Mouse (Mus musculus): ENCODE data around the gene Wipi2.

Wipi2 gene

GRCm38 (mm10) chr5:142692971-142693737, 65.7 kb downstream of the Wipi2 start:
- no peak for DNase-seq (ENCODE audit: low spot score)

- no peak for DNase-seq (ENCODE audit: low spot score)
These were observed 66.4 kb downstream of the Wipi2 start for GRCm38 (mm10) chr5:142693738-142694430.

- DNase-seq (ENCODE audit: low spot score) = peak; percentile 35
These were observed 67.3 kb downstream of the Wipi2 start for GRCm38 (mm10) chr5:142694627-142695340.

DNA sequence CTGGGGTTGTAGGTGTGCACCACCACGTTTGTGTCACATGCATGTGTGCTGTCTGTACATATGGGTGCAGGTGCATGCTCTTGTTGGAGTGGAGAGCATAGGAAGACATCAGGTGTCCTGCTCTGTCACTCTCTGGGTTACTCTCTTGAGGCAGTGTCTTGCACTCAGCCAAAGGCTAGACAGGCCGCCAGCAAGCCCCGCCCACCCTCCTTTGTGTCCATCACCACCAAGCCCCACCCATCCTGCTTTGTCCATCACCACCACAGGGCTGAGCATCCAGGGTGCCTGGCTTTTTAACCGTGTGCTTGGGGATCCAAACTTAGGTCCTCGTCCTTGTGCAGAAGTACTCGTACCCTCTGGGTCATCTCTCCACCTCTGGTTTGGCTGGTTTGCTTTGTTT, 68.8 kb downstream of the Wipi2 start:
- DNase-seq (ENCODE audit: low spot score) = no peak

GRCm38 (mm10) chr5:142696865-142697264, 69.4 kb downstream of the Wipi2 start:
- no peak for DNase-seq (ENCODE audit: low spot score)

DNA sequence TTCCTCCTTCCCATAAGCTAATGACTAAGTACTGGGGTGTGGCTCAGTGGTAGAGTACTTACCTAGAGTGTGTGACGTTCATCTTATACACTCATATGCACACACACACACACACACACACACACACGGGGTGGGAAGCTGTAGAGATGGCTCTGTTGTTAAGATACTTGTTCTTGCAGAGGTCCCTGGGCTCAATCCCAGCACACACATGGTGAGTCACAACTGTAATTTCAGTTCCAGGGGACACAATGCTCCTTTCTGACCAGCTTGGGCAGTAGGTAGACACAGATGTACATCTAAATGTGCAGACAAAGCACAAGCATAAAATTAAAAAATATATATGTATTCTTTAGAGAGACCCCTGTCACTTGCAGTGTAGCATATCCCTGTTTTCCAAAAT, 70.2 kb downstream of the Wipi2 start:
- DNase-seq (ENCODE audit: low spot score) = no peak

DNA sequence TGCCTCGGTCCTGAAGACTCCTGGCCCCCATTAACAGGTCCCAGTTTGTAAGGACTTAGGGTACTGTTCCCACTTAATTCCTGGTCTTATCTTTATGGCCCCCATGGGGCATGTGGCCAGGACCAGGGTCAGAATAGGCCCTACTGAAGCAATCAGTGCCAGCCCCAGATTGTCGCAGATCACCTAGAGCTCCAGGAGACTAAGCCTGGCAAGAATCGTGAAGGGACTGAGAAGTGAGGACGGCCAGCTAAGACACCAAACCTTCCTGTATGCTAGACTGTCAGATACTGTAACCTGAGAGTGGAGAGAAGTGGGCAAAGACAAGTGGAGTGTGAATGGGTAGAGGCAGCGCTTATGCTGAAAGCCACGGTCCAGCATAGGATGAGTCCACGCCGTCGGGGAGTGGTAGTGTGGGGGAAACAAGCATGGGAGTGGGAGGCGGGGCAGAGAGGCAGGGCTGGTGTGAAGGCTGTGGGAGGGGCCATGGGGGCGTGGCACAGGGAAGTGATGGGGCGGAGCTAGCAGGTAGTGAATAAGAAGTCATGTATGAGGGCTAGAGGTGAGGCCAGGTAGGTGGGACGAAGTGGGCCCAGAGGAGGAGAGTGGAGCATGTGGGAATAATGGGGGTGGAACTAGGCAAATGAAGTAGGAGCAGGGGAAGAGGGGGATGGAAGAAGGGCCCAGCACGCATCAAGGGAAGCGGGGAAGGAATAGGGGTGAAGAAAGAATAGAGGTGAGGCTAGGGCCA, 73.5 kb downstream of the Wipi2 start:
- no peak for DNase-seq (ENCODE audit: low spot score)

DNA sequence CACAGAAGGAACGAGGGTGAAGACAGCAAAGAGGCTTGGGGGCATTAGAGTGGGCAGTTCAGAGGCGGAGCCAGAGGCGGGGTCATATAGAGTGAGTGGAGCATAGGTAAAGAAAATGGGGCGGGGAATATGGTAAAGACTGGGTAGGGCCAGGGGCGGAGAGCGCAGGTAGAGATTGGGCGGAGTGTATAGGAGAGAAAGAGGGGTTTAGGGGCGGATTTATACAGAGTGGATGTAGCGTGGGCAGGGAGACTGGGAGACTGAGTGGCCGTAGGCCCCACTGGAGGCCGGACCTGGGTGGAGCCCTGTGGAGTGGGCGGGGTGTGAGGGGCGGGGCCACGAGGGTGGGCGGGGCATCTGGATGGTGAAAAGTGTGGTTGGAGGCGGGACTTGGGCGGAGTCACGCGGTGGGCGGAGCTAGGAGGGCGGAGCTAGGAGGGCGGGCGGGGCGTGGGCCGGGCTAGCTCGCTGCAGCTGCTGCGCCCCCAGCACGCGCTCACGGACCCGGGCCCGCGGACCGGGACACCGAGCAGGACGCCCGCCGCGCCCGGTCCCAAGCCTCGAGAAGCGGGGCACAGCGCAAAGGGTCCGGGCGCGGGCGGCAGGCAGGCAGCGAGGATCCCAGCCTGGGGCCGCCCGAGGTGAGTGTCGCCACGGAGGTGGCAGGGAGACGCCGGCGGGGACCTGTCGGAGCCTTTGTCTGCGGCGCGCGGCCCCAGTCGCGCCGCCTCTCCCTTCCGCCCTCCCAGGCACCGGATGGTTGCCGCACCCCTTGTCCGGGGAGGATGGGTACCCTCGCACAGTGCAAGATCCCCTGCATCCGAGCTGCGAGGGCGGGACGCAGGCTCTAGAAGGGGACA, 74.4 kb downstream of the Wipi2 start:
- no peak for DNase-seq (ENCODE audit: low spot score)

GRCm38 (mm10) chr5:142702511-142703138, 75.1 kb downstream of the Wipi2 start:
- DNase-seq (ENCODE audit: low spot score) = no peak

DNA sequence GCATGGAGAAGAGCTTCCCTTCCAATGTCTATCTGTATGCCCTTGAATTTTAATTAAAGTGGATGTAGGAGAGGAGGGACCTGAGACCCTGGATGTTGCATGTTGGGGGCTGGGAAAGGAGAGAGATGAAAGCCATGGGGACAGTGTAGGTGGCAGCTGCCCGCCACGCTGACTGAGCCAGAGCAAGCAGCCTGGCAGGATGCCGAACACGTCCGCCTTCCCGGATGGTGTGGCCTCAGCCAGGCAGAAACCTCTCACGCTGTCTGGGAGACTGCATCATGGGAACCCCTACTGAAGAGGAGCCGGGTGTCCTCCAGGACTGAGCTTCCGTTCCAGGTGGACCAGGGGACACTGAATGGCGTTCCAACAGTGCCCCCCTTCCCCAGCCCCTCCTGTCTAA, 76.1 kb downstream of the Wipi2 start:
- no peak for DNase-seq (ENCODE audit: low spot score)

DNA sequence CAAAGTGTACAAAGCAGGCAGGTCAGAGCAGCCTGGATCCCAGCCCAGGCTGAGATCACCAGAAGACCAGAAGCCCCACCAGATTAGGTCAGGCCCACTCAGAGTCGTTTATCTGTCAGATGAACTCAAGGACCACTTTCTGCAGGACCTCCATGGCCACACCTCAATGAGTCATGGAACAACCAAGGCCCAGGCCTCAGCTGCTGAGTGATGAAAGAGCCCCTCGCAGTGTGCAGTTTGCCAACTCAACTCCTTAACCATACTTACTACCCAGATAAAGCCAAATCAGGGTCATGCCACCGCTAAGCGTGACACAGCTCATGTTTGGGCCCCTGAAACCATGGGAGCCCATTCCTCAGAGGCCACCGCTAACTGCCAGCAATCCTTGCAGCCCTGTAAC, 80.2 kb downstream of the Wipi2 start:
- DNase-seq (ENCODE audit: low spot score) = no peak

DNA sequence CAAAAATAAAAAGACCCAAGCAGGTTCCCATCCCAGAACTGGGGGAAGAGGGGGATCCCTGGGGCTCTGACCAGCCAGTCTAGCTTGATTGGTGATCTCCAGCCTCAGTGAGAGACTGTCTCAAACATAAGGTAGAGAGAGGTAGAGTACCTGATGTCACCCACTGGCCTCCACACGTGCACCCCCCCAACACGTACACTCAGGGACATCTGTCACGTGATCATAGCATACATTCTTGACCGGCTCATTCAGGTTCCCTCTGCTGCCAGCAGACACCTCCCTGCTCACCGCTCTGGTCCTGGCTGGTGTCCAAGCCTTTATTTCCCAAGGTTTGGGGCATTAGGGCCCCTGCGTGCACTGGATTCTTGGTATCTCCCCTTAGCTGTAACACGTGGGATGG, 81.9 kb downstream of the Wipi2 start:
- DNase-seq (ENCODE audit: low spot score) = no peak

GRCm38 (mm10) chr5:142712373-142712772, 84.9 kb downstream of the Wipi2 start:
- no peak for DNase-seq (ENCODE audit: low spot score)

GRCm38 (mm10) chr5:142713966-142714365, 86.5 kb downstream of the Wipi2 start:
- no peak for DNase-seq (ENCODE audit: low spot score)

DNA sequence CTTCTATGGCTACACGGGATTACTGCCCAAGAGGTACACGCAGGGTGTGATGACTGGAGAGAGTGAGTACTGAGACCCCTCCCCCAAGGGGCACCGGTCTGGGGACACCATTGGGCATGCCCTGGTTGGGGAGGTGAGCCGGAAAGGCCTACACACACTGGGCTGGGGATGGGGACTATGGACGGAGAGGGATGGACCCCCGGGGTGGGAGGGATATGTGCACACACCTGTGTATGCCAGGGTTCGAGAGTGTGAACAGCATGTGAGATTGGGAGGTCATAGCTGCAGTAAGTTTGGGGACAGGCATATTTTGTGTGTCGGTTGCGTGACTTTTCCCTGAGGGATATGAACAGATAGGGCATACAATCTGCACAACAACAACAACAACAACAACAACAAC, 87.6 kb downstream of the Wipi2 start:
- DNase-seq (ENCODE audit: low spot score) = no peak

- no peak for DNase-seq (ENCODE audit: low spot score)
These were observed 88.6 kb downstream of the Wipi2 start for GRCm38 (mm10) chr5:142716056-142716455.

DNA sequence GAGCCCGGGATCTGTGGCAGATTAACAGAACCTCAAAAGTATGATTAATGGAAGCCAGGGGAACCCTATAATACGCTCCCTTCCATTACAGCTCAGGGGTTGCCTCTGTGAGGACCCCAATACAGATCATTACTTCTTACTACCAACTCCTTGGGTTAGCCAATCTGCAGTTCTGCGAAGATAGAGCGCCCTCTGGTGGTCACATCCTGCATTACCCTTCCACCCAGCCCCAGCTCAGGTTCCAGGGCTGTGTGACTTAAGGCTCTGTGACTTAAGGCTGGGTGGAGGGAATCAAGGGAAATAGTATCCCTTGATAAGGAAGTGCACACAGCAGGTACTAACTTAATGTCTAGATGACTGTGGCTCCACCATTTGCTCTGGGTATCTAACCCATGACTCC, 90.5 kb downstream of the Wipi2 start:
- DNase-seq (ENCODE audit: low spot score) = peak; percentile 69

GRCm38 (mm10) chr5:142718486-142718885, 91.0 kb downstream of the Wipi2 start:
- DNase-seq (ENCODE audit: low spot score) = no peak

DNA sequence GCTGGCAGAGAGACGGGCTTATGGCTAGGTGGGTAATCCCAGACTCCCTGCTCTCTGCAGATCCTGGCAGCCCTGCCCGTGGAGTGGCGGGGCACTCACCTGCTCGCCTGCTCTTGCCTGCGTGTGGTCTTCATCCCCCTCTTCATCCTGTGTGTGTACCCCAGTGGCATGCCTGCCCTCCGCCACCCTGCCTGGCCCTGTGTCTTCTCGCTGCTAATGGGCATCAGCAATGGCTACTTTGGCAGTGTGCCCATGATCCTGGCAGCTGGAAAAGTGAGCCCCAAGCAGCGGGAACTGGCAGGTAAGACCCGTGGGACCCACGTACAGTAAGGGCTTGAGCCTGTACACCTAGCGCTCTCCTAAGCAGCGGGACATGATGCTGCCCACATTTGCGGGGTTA, 92.4 kb downstream of the Wipi2 start:
- DNase-seq (ENCODE audit: low spot score) = no peak
